8 mouse cellular contexts compared by ENCODE assay signal in genomic region chr17:27839469-27840252, GRCm38 (mm10). TPM values are rescaled to one million over a fixed set of nuclear protein-coding genes. Genes with fewer than 3 reads are reported as not detected.
A peak's percentile ranks its signal among the peaks of the same experiment; 100 is the strongest.
DNase-seq lines count a peak whose midpoint lies in the region; ATAC-seq and TF ChIP-seq lines count a peak whose summit lies in the region.

No protein-coding gene starts in this region.

- peak overlapping the region; percentile 89 for H3K27ac ChIP-seq in forebrain, embryonic 10.5 days
- H3K27ac ChIP-seq in heart, embryonic 15.5 days = peak overlapping the region; percentile 54
- H3K27ac ChIP-seq in liver, embryonic 14.5 days = peak overlapping the region; percentile 45
- no peak overlapping the region for H3K27ac ChIP-seq in neural tube, embryonic 11.5 days (ENCODE audit: low read depth, low read length)
- H3K27ac ChIP-seq in stomach, postnatal 0 days (replicated peaks) = 0 out of 2 replicates have a peak overlapping the region, but pooled peaks have one; percentile 56

- peak; percentile 89 to 91 for DNase-seq in CD8-positive naive resting alpha-beta T cell, adult 2 months (ENCODE audit: low read depth in 2 of 2, low spot score in 2 of 2)
- DNase-seq in c-Kit-positive CD71-negative TER-119-negative erythroid progenitor cells, embryonic 14.5 days (ENCODE audit: low read depth) = peak; percentile 89
- DNase-seq in forebrain, embryonic 10.5 days (ENCODE audit: extremely low spot score, low spot score) = peak; percentile 97
- DNase-seq in kidney, postnatal 25 days = peak; percentile 96 to 99
- peak; percentile 90 to 91 (median 90) for DNase-seq in liver, embryonic 14.5 days (ENCODE audit: low read depth in 3 of 3, low spot score in 3 of 3)
- peak; percentile 95 for DNase-seq in neural tube, embryonic 11.5 days (ENCODE audit: low spot score)
- peak; percentile 95 for DNase-seq in stomach, postnatal 0 days (ENCODE audit: low spot score)

- H3K9me3 ChIP-seq in forebrain, embryonic 10.5 days = no peaks in the 10 kb centered on the region
- H3K9me3 ChIP-seq in heart, embryonic 15.5 days (replicated peaks) = no peaks in the 10 kb centered on the region
- H3K9me3 ChIP-seq in liver, embryonic 14.5 days (ENCODE audit: control insufficient read depth, low read length) = no peaks in the 10 kb centered on the region
- H3K9me3 ChIP-seq in neural tube, embryonic 11.5 days (ENCODE audit: control insufficient read depth, low read length) = no peaks in the 10 kb centered on the region
- no peaks in the 10 kb centered on the region for H3K9me3 ChIP-seq in stomach, postnatal 0 days (ENCODE audit: control insufficient read depth, low read length)

- H3K4me1 ChIP-seq in forebrain, embryonic 10.5 days = peaks cover 18% of the 10 kb centered on the region
- H3K4me1 ChIP-seq in heart, embryonic 15.5 days (replicated peaks) = peaks cover 15% of the 10 kb centered on the region
- H3K4me1 ChIP-seq in liver, embryonic 14.5 days (replicated peaks; ENCODE audit: control insufficient read depth in 2 of 2, insufficient read depth in 2 of 2, low read length in 1 of 2) = peaks cover 3 to 10% of the 10 kb centered on the region in 2 experiments
- H3K4me1 ChIP-seq in neural tube, embryonic 11.5 days (ENCODE audit: control insufficient read depth, insufficient read depth, low read length) = 0 out of 2 replicates have a peak, but pooled peaks cover 4% of the 10 kb centered on the region
- no peaks in the 10 kb centered on the region for H3K4me1 ChIP-seq in stomach, postnatal 0 days (replicated peaks; ENCODE audit: control insufficient read depth, insufficient read depth)

- peaks cover 29% of the 10 kb centered on the region for H3K36me3 ChIP-seq in forebrain, embryonic 10.5 days (replicated peaks)
- H3K36me3 ChIP-seq in heart, embryonic 15.5 days = peaks cover 23% of the 10 kb centered on the region
- peaks cover 13% of the 10 kb centered on the region for H3K36me3 ChIP-seq in liver, embryonic 14.5 days (replicated peaks; ENCODE audit: control insufficient read depth, insufficient read depth, low read depth)
- peaks cover 5% of the 10 kb centered on the region for H3K36me3 ChIP-seq in neural tube, embryonic 11.5 days (ENCODE audit: control insufficient read depth, insufficient read depth, low read length)
- peaks cover 4% of the 10 kb centered on the region for H3K36me3 ChIP-seq in stomach, postnatal 0 days (ENCODE audit: control insufficient read depth, insufficient read depth, low read length)

- peak overlapping the region; percentile 93 for H3K9ac ChIP-seq in heart, embryonic 15.5 days
- peak overlapping the region; percentile 88 for H3K9ac ChIP-seq in liver, embryonic 14.5 days (replicated peaks)
- H3K9ac ChIP-seq in neural tube, embryonic 11.5 days (ENCODE audit: low read length) = peak overlapping the region; percentile 69
- H3K9ac ChIP-seq in stomach, postnatal 0 days (ENCODE audit: low read length) = peak overlapping the region; percentile 86

- 3% methylated on average over 35 of the region's 35 CpGs for WGBS in forebrain, embryonic 10.5 days
- 2% methylated on average over 35 of the region's 35 CpGs for WGBS in heart, embryonic 15.5 days
- WGBS in liver, embryonic 14.5 days (ENCODE audit: insufficient replicate concordance) = 1% methylated on average over 35 of the region's 35 CpGs
- WGBS in neural tube, embryonic 11.5 days = 3% methylated on average over 35 of the region's 35 CpGs
- WGBS in stomach, postnatal 0 days = under 1% methylated on average over 35 of the region's 35 CpGs

- H3K27me3 ChIP-seq in forebrain, embryonic 10.5 days (ENCODE audit: poor library complexity, severe bottlenecking) = no peaks in the 10 kb centered on the region; the same call in 1 of the 2 replicates
- peaks cover 12% of the 10 kb centered on the region; the same call in 1 of the 2 replicates for H3K27me3 ChIP-seq in heart, embryonic 15.5 days
- H3K27me3 ChIP-seq in liver, embryonic 14.5 days (ENCODE audit: control insufficient read depth, insufficient read depth, low read length) = no peaks in the 10 kb centered on the region
- H3K27me3 ChIP-seq in neural tube, embryonic 11.5 days (ENCODE audit: control insufficient read depth, insufficient read depth, low read length) = no peaks in the 10 kb centered on the region
- no peaks in the 10 kb centered on the region for H3K27me3 ChIP-seq in stomach, postnatal 0 days (ENCODE audit: control insufficient read depth, insufficient read depth, low read length)

- ATAC-seq in heart, embryonic 15.5 days (replicated peaks; ENCODE audit: insufficient number of reproducible peaks, insufficient read depth, low FRiP score, low read depth) = peak; percentile 94
- ATAC-seq in liver, embryonic 14.5 days (ENCODE audit: insufficient read depth) = peak; percentile 98
- peak; percentile 95 for ATAC-seq in neural tube, embryonic 11.5 days (ENCODE audit: insufficient read depth, low FRiP score, low TSS enrichment)
- peak; percentile 99 for ATAC-seq in stomach, postnatal 0 days (ENCODE audit: low FRiP score, low TSS enrichment)

- H3K4me2 ChIP-seq in heart, embryonic 15.5 days = peak overlapping the region; percentile 77
- H3K4me2 ChIP-seq in liver, embryonic 14.5 days (ENCODE audit: low read depth) = peak overlapping the region; percentile 82
- H3K4me2 ChIP-seq in neural tube, embryonic 11.5 days (ENCODE audit: low read depth) = peak overlapping the region; percentile 82
- peak overlapping the region; percentile 63 for H3K4me2 ChIP-seq in stomach, postnatal 0 days (replicated peaks; ENCODE audit: low read depth)

- H3K4me3 ChIP-seq in forebrain, embryonic 10.5 days = peak overlapping the region; percentile 96
- H3K4me3 ChIP-seq in heart, embryonic 15.5 days = peak overlapping the region; percentile 96
- peak overlapping the region; percentile 81 to 89 for H3K4me3 ChIP-seq in liver, embryonic 14.5 days (ENCODE audit: insufficient read depth in 1 of 2, low read depth in 2 of 2, low read length in 2 of 2)
- peak overlapping the region; percentile 66 for H3K4me3 ChIP-seq in neural tube, embryonic 11.5 days (ENCODE audit: low read depth, low read length)
- H3K4me3 ChIP-seq in stomach, postnatal 0 days (ENCODE audit: low read depth, low read length) = peak overlapping the region; percentile 77

- TF ChIP-seq EP300 in liver, embryonic 14.5 days (IDR thresholded peaks at IDR 0.05; ENCODE audit: low read depth) = peak; percentile 49; the same call in 1 of the 2 replicates
- peak; percentile 58 for TF ChIP-seq EP300 in stomach, postnatal 0 days (optimal IDR thresholded peaks at IDR 0.05)

- peak; percentile 43 for TF ChIP-seq CTCF in liver, embryonic 14.5 days (IDR thresholded peaks at IDR 0.05; ENCODE audit: low read depth)
- TF ChIP-seq CTCF in stomach, postnatal 0 days (IDR thresholded peaks at IDR 0.05; ENCODE audit: low read depth) = peak; percentile 28; the same call in 1 of the 2 replicates

RNA-seq across cellular contexts. Expression of gene Snrpc, which starts 1.7 kb away (rescaled TPM):
- 413 and 428 TPM in 2 replicates for polyA plus RNA-seq in forebrain, embryonic 10.5 days (2016; fragmentation: Nextera tagmentation; extraction: Ambion mirVana)
- polyA plus RNA-seq in heart, embryonic 15.5 days (2015; fragmentation: Nextera tagmentation; extraction: Ambion mirVana) = 186 and 202 TPM in 2 replicates
- 85.1 and 105 TPM in 2 replicates for polyA plus RNA-seq in liver, embryonic 14.5 days (2012; rRNA removed)
- polyA plus RNA-seq in liver, embryonic 14.5 days (2014; fragmentation: Nextera tagmentation; extraction: Ambion mirVana) = 145 and 150 TPM in 2 replicates
- 350 and 368 TPM in 2 replicates for polyA plus RNA-seq in neural tube, embryonic 11.5 days (2014; fragmentation: Nextera tagmentation; extraction: Ambion mirVana)
- 163 and 179 TPM in 2 replicates for polyA plus RNA-seq in stomach, postnatal 0 days (2015; fragmentation: Nextera tagmentation; extraction: Ambion mirVana)

RNA-seq across cellular contexts. Expression of gene Uhrf1bp1, which starts 16.6 kb away (rescaled TPM):
- polyA plus RNA-seq in forebrain, embryonic 10.5 days (2016; fragmentation: Nextera tagmentation; extraction: Ambion mirVana) = 8.5 and 9.3 TPM in 2 replicates
- polyA plus RNA-seq in heart, embryonic 15.5 days (2015; fragmentation: Nextera tagmentation; extraction: Ambion mirVana) = 3.0 and 3.8 TPM in 2 replicates
- polyA plus RNA-seq in liver, embryonic 14.5 days (2012; rRNA removed) = 2.9 and 3.1 TPM in 2 replicates
- 1.8 and 2.4 TPM in 2 replicates for polyA plus RNA-seq in liver, embryonic 14.5 days (2014; fragmentation: Nextera tagmentation; extraction: Ambion mirVana)
- 7.6 and 7.8 TPM in 2 replicates for polyA plus RNA-seq in neural tube, embryonic 11.5 days (2014; fragmentation: Nextera tagmentation; extraction: Ambion mirVana)
- 1.3 and 1.4 TPM in 2 replicates for polyA plus RNA-seq in stomach, postnatal 0 days (2015; fragmentation: Nextera tagmentation; extraction: Ambion mirVana)

RNA-seq across cellular contexts. Expression of gene D17Wsu92e, which starts 19.2 kb away (rescaled TPM):
- polyA plus RNA-seq in forebrain, embryonic 10.5 days (2016; fragmentation: Nextera tagmentation; extraction: Ambion mirVana) = 12.4 and 13.5 TPM in 2 replicates
- polyA plus RNA-seq in heart, embryonic 15.5 days (2015; fragmentation: Nextera tagmentation; extraction: Ambion mirVana) = 11.9 and 14.1 TPM in 2 replicates
- polyA plus RNA-seq in liver, embryonic 14.5 days (2012; rRNA removed) = 20.6 and 24.2 TPM in 2 replicates
- polyA plus RNA-seq in liver, embryonic 14.5 days (2014; fragmentation: Nextera tagmentation; extraction: Ambion mirVana) = 10.7 and 14.1 TPM in 2 replicates
- 12.6 and 14.1 TPM in 2 replicates for polyA plus RNA-seq in neural tube, embryonic 11.5 days (2014; fragmentation: Nextera tagmentation; extraction: Ambion mirVana)
- polyA plus RNA-seq in stomach, postnatal 0 days (2015; fragmentation: Nextera tagmentation; extraction: Ambion mirVana) = 23.3 and 25.4 TPM in 2 replicates
